Mouse (Mus musculus) MEL (cell line): Measurements from ENCODE around the gene Tmem33.

Experiments
- CTCF ChIP-seq, 3 experiments: IDR thresholded peaks in 2 of 3; conservative IDR thresholded peaks in 1 of 3; 2 replicates each; pipeline ENCODE4 v1.5.1; 2011 to 2012; ENCODE audit warnings: low read length in 3 of 3, low read depth in 2 of 3, mild to moderate bottlenecking in 2 of 3, improper control_type of control experiment in 1 of 3, inconsistent platforms in 1 of 3, mixed read lengths in 1 of 3, moderate library complexity in 1 of 3; ENCODE audit not compliant: control insufficient read depth in 1 of 3, insufficient read depth in 1 of 3, poor library complexity in 1 of 3, severe bottlenecking in 1 of 3
- EP300 ChIP-seq, 2 experiments: IDR thresholded peaks; 2 replicates each; pipeline ENCODE4 v1.6.1; 2011; ENCODE audit warnings: improper control_type of control experiment in 2 of 2, low read length in 2 of 2, low read depth in 1 of 2, mild to moderate bottlenecking in 1 of 2
- GABPA ChIP-seq: IDR thresholded peaks from 2 replicates; pipeline ENCODE4 v1.6.1; 2012; ENCODE audit warnings: low read depth, mild to moderate bottlenecking, inconsistent platforms, low read length, improper control_type of control experiment, moderate library complexity
- GATA1 ChIP-seq: IDR thresholded peaks from 2 replicates; pipeline ENCODE4 v1.6.1; 2011; ENCODE audit warnings: low read depth, low read length, improper control_type of control experiment
- JUND ChIP-seq: IDR thresholded peaks from 2 replicates; pipeline ENCODE4 v1.6.1; 2011; ENCODE audit warnings: low read depth, mild to moderate bottlenecking, improper control_type of control experiment, low read length
- NELFE ChIP-seq: IDR thresholded peaks from 2 replicates; pipeline ENCODE4 v1.6.1; 2011; ENCODE audit warnings: low read depth, low read length, improper control_type of control experiment
- NRF1 ChIP-seq: IDR thresholded peaks from 2 replicates; pipeline ENCODE4 v1.6.1; 2014; ENCODE audit warnings: low read depth, mild to moderate bottlenecking, inconsistent platforms, low read length, improper control_type of control experiment, moderate library complexity; ENCODE audit not compliant: poor library complexity, insufficient read depth, severe bottlenecking
- POLR2A ChIP-seq, 2 experiments: IDR thresholded peaks; 2 replicates each; pipeline ENCODE4 v1.6.1; 2011 to 2012; ENCODE audit warnings: low read length in 2 of 2, mild to moderate bottlenecking in 2 of 2, control low read depth in 1 of 2, improper control_type of control experiment in 1 of 2, low read depth in 1 of 2, moderate library complexity in 1 of 2; ENCODE audit not compliant: control insufficient read depth in 1 of 2, insufficient read depth in 1 of 2, poor library complexity in 1 of 2
- POLR2AphosphoS2 ChIP-seq: IDR thresholded peaks from 2 replicates; pipeline ENCODE4 v1.6.1; 2011; ENCODE audit warnings: low read length, improper control_type of control experiment
- POLR2AphosphoS5 ChIP-seq: IDR thresholded peaks from 2 replicates; pipeline ENCODE4 v1.6.1; 2012; ENCODE audit warnings: low read depth, borderline replicate concordance, mild to moderate bottlenecking, inconsistent platforms, low read length, moderate library complexity, mixed read lengths
- RCOR1 ChIP-seq: IDR thresholded peaks from 2 replicates; pipeline ENCODE4 v1.6.1; 2012; ENCODE audit warnings: low read depth, mild to moderate bottlenecking, inconsistent platforms, low read length, improper control_type of control experiment
- USF2 ChIP-seq, 2 experiments: IDR thresholded peaks; 2 replicates each; pipeline ENCODE4 v1.6.1; 2011 to 2012; ENCODE audit warnings: improper control_type of control experiment in 2 of 2, low read length in 2 of 2, borderline replicate concordance in 1 of 2, inconsistent platforms in 1 of 2, low read depth in 1 of 2, mild to moderate bottlenecking in 1 of 2; ENCODE audit not compliant: insufficient read depth in 1 of 2
- ZC3H11A ChIP-seq: IDR thresholded peaks from 2 replicates; pipeline ENCODE4 v1.6.1; 2012; ENCODE audit warnings: low read depth, mild to moderate bottlenecking, inconsistent platforms, low read length, improper control_type of control experiment
- ZMIZ1 ChIP-seq: IDR thresholded peaks from 2 replicates; pipeline ENCODE4 v1.6.1; 2012; ENCODE audit warnings: low read depth, mild to moderate bottlenecking, inconsistent platforms, low read length, improper control_type of control experiment, moderate library complexity

- TF ChIP-seq EP300 (IDR thresholded peaks at IDR 0.05; ENCODE audit: low read depth in 1 of 2, low read length in 2 of 2) (no peak), POLR2A (IDR thresholded peaks at IDR 0.05; ENCODE audit: control insufficient read depth in 1 of 2, insufficient read depth in 1 of 2, low read depth in 1 of 2, low read length in 2 of 2, poor library complexity in 1 of 2) (no peak), CTCF (IDR thresholded peaks at IDR 0.05 in 2 of 3, conservative IDR thresholded peaks at IDR 0.05 in 1 of 3; ENCODE audit: control insufficient read depth in 1 of 3, insufficient read depth in 1 of 3, low read depth in 2 of 3, low read length in 3 of 3, poor library complexity in 1 of 3, severe bottlenecking in 1 of 3) (no peak), ZC3H11A (no peak), POLR2AphosphoS2 (no peak), GABPA (no peak), POLR2AphosphoS5 (no peak), ZMIZ1 (no peak), JUND (no peak), NRF1 (no peak), NELFE (no peak), RCOR1 (no peak), USF2 (IDR thresholded peaks at IDR 0.05; ENCODE audit: borderline replicate concordance in 1 of 2, insufficient read depth in 1 of 2, low read depth in 1 of 2, low read length in 2 of 2) (no peak), GATA1 (no peak)
Observed at GRCm38 (mm10) chr5:67216779-67217095, 43.6 kb upstream of the Tmem33 start.
